Mouse (Mus musculus) brain, embryonic 18.5 days (tissue): ENCODE measurements at regions not wholly inside any gene's neighbourhood (a gene's known extent, or its start where the extent isn't known, plus 50 kb on each side); places are given as distances from the start of the nearest gene placed in this dataset.
"Not testable (repeated sequence)": the region's sequence is repeated elsewhere in the genome, so short reads cannot be mapped to it uniquely, and the experiment has no call there.

Experiments
- DNase-seq: peaks from one replicate; pipeline ENCODE4 v3.0.0-alpha.2; 2012; ENCODE audit warnings: low read depth, low spot score

- no peak for DNase-seq
Measured at GRCm38 (mm10) chr6:109125447-109125846, 297.0 kb downstream of the Edem1 start.

DNA sequence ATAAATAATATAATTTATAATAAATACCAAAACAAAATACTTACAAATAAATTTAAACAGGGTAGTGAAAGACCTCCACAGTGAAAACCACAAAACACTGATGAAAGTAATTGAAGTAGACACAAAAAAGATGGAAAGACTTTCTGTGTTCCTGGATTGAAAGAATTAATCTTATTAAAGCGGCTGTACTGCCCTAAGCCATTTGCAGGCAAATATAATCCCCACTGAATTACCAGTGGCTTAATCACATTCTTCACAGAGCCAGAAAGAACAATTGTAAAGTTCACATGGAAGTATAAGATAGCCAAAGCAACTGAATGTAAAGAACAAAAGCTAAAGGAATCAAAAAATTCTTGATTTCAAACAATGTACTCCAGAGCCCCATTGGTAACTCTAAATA, 298.8 kb downstream of the Edem1 start:
- no peak for DNase-seq

GRCm38 (mm10) chr6:109146111-109146510, 317.7 kb downstream of the Edem1 start:
- DNase-seq = no peak

GRCm38 (mm10) chr6:109149043-109149442, 320.6 kb downstream of the Edem1 start:
- no peak for DNase-seq

DNA sequence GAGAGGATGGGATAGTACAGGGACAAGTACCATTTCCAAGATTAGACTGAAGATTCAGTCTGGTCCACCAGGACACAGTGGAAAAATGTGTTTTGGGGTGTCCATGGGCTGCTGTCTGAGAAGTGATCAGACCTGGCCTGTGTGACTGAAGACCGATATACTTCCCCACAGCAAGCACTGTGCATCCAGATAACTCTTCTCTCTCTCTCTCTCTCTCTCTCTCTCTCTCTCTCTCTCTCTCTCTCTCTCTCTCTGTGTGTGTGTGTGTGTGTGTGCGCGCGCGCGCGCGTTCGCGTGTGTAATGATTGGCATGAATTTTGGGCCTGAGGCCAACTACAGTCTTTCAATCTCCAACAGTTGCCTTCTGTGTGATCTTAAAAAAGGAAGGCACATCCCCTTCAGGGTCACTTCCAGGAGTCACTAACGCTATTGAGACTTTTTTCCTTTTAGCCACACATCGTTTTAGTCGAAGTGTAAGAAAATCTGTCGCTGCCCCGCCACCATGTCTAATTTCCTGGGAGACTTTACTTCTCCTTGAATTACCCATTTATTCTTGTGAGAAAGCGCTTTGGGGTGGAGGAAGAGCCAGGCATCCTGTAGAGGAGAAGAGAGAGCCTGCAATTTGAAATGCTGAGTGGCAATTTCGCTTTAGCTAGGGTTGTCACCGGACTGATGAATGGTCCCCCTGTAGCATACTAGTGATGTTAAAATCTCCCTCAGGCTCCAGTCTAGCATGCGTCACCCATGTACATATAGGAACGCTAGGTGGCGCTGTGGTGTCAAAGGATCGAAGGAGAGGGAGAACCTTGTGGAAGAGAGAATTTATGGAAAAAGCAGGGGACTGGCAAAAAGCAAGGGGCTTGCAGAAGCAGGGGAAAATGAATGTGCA, 321.8 kb downstream of the Edem1 start:
- peak; percentile 88 for DNase-seq

DNA sequence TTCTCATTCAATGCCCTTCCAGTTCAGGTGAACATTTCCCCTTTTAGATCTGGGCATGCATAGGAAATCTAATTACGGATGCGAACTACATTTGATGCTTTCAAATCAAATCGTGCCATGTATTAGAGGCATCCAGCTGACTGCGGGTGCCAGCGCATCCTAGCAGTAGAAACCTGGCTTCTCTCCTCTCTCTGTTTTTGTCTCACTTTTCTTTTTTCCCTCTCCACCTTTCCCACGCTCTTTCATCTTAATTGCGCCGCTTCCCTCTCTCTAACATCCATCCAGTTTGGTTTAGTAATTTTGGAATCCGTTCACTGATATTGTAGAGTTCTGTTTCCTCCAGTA, 322.4 kb downstream of the Edem1 start:
- DNase-seq = no peak

- DNase-seq = no peak
Measured at GRCm38 (mm10) chr6:109153624-109154023, 325.2 kb downstream of the Edem1 start.

DNA sequence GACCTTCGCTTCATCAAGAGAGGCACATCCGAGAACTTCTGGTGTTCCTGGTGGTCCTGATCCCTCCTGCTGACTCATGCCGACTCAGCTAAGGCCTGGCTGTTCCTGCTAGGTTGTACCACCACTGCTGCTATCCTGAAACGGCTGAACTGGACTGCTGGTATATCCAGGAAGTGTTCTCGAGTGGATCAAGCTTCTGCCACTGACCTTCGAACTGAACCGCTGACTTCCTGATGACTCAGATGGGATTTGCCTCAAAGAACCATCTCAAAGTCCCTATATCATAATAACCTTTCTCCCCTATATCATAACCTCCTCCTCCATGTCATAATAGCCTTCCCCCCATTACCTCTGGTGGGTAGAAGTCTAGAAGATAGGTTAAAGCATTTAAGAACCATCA, 331.1 kb downstream of the Edem1 start:
- DNase-seq = no peak

DNA sequence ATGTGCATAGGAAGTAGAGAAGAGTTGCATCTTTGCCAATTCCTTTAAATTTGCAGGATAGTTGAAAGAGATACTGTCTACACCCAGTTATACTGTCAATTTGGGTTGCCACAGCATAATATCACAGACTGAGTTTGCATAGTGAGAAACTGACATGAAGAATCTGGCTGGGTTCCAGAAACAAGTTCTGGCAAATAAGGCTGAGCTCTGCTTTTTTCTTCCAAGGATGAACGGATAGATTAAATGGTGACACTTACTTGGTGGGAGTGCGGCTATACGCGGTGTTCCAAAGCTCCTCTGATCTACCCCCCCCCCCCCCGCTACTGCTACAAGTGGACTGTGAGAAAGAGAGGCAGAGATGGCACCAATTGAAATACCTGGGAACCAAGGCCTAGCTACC, 339.0 kb downstream of the Edem1 start:
- peak; percentile 52 for DNase-seq

- no peak for DNase-seq
Measured at GRCm38 (mm10) chr6:109172104-109172850, 343.8 kb downstream of the Edem1 start.

DNA sequence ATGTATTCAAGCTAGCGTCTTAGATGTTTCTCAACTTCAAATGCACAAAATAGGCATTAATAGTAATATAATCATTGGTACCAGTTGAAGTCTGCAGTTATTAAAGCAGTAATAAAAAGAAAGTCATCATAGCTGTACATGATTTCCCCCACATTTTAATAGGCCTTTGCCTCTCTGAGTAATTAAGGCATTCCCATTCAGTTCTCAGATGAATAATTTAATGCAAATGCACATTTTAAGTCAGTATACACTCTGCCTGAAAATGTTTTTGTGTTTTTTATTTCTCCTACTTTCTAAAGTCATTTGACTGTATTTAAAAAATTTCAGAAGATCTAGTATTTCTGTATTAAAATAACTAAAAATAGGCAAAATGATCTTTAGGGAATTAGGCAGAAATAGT, 344.6 kb downstream of the Edem1 start:
- DNase-seq = no peak

DNA sequence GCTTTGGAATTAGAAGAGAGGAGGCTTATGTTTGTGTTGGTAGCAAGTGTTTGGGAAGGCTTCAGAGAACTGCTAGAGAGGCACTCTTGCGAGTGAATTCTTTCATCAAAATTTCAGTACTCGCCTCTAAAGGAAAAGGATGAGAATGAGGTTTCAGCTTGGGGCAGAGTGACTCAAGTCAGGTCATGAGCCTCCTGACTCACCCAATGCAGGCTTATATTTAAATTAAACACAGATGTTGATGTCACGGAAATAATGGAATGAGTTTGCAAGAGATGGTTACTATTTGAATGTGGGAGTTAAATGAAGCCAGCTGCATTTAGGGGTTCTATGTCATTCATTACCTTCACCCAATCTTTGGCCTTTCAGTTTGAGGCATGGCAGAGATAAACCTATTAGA, 348.4 kb downstream of the Edem1 start:
- DNase-seq = no peak

DNA sequence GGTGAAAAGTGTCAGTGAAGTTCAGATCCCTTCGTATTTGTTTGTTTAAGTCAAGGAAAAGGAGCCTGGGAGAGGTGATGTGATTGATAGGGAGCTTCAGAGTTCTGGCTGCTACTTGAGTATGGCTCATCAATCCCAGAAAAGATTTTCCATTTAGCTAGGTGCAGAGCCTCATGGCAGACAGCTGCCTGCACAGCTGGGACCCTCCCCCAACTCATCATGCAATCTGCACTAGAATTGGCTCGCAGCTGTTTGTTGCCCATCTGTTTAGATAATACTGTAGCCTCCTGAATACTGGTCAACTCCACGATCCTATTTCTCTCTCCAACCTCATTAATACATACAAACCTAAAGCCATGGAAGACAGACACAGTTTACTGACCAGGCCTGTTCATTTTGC, 354.4 kb downstream of the Edem1 start:
- no peak for DNase-seq

- DNase-seq = not testable (repeated sequence)
Measured at GRCm38 (mm10) chr6:109193061-109193460, 364.6 kb downstream of the Edem1 start.

DNA sequence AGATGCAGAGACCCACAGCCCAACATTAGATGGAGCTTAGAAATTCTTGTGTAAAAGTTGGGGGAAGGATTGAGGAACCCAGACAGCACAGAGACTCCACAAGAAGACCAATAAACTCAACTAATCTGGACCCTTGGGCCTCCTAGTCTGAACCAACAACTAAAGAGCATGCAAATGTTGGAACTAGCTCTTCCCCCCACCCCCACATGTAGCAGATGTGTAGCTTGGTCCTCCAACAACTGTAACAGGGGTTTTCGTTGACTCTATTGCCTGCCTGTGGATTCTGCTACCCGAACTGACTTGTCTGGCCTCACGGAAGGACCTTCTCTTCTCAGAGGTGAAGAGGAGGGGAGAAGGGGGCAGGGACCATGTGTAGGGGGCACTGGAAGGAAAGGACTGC, 365.2 kb downstream of the Edem1 start:
- no peak for DNase-seq

GRCm38 (mm10) chr6:109209699-109210098, 381.3 kb downstream of the Edem1 start:
- no peak for DNase-seq

- no peak for DNase-seq
Measured at GRCm38 (mm10) chr6:109230391-109230790, 401.9 kb downstream of the Edem1 start.

DNA sequence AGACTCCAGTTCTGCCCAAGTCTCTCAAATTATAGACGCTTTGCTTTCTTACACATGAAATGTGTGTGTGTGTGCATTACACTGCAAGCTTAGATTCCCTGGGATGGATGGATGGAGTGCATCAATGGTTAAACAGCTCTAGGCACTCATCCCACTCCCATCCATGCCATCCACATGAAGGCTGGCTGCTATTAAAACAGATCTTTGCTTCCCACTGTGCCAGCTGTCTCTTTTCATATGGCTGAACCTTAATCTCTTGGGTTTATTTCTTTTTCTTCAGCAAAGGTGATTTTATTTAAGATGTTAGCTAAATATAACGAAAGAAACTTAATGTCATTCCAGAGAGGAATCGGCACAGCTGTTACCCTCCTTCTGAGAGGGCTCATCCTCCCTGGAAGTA, 405.0 kb downstream of the Edem1 start:
- no peak for DNase-seq

GRCm38 (mm10) chr6:109245666-109246065, 417.2 kb downstream of the Edem1 start:
- DNase-seq = no peak

DNA sequence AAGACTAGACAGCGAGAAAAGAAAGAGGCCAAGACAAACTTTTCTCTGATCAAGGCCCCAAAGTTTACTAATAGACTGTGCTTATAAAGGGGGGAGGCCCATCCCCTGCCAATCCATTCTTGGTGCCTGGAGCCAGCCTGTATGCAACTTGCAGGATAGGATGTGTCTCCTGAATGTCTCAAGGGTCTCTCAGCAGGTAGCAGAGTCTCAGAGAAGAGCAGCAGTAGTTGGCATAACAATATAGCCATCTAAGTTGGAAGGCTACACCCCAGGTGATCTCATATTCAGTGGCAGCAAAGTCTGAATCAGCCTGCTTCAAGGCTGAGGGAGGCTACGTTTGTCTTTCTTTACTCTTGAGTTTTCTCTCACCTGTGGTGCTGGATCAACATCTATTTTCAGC, 418.1 kb downstream of the Edem1 start:
- not testable (repeated sequence) for DNase-seq
